14 mouse cellular contexts compared by ENCODE assay signal in genomic region chr13:84056998-84057397, GRCm38 (mm10).
DNase-seq lines count a peak whose midpoint lies in the region; ATAC-seq lines count a peak whose summit lies in the region.
"Had no signal": no experiment of that assay in that cellular context is flagged by ENCODE, and none has a peak within 500 bp of the region (broad histone marks: within the 10 kb centered on the region; RNA-seq: fewer than 3 reads in every experiment).

No protein-coding gene starts in this region.

- H3K27me3 ChIP-seq in forebrain, embryonic 16.5 days (replicated peaks; ENCODE audit: control insufficient read depth, insufficient read depth, low read length): no peaks in the 10 kb centered on the region
- H3K27me3 ChIP-seq in midbrain, embryonic 12.5 days: no peaks in the 10 kb centered on the region
- peaks cover 8% of the 10 kb centered on the region; the same call in 1 of the 2 replicates for H3K27me3 ChIP-seq in liver, embryonic 11.5 days (replicated peaks; ENCODE audit: control insufficient read depth, insufficient read depth, low read length)
- H3K27me3 ChIP-seq: embryonic facial prominence, embryonic 15.5 days; limb, embryonic 15.5 days had no signal

- H3K36me3 ChIP-seq in forebrain, embryonic 16.5 days (ENCODE audit: control insufficient read depth, insufficient read depth): no peaks in the 10 kb centered on the region
- H3K36me3 ChIP-seq in midbrain, embryonic 12.5 days: no peaks in the 10 kb centered on the region
- no peaks in the 10 kb centered on the region for H3K36me3 ChIP-seq in liver, embryonic 11.5 days (ENCODE audit: control insufficient read depth, insufficient read depth, low read length)
- H3K36me3 ChIP-seq: embryonic facial prominence, embryonic 15.5 days; G1E; limb, embryonic 15.5 days had no signal

- peak overlapping the region; percentile 27 for H3K9ac ChIP-seq in forebrain, embryonic 16.5 days (replicated peaks; ENCODE audit: low read depth, low read length)
- no peak overlapping the region for H3K9ac ChIP-seq in midbrain, embryonic 12.5 days (replicated peaks)
- H3K9ac ChIP-seq in liver, embryonic 11.5 days (ENCODE audit: low read depth, low read length): no peak overlapping the region
- H3K9ac ChIP-seq: embryonic facial prominence, embryonic 15.5 days; limb, embryonic 15.5 days had no signal

- H3K27ac ChIP-seq in forebrain, embryonic 16.5 days (ENCODE audit: low read length): peak overlapping the region; percentile 94
- peak overlapping the region; percentile 88 for H3K27ac ChIP-seq in midbrain, embryonic 12.5 days (replicated peaks)
- H3K27ac ChIP-seq in liver, embryonic 11.5 days (ENCODE audit: low read depth, low read length): no peak overlapping the region
- H3K27ac ChIP-seq: embryonic facial prominence, embryonic 15.5 days; limb, embryonic 15.5 days had no signal

- no peak overlapping the region for H3K4me3 ChIP-seq in forebrain, embryonic 16.5 days (replicated peaks; ENCODE audit: low read length)
- no peak overlapping the region for H3K4me3 ChIP-seq in midbrain, embryonic 12.5 days
- H3K4me3 ChIP-seq in liver, embryonic 11.5 days (ENCODE audit: low read depth, low read length): no peak overlapping the region
- H3K4me3 ChIP-seq: embryonic facial prominence, embryonic 15.5 days; limb, embryonic 15.5 days had no signal

- 4% methylated on average over 5 of the region's 5 CpGs for WGBS in forebrain, embryonic 16.5 days
- 18% methylated on average over 5 of the region's 5 CpGs for WGBS in midbrain, embryonic 12.5 days
- WGBS in liver, embryonic 11.5 days: 86% methylated on average over 5 of the region's 5 CpGs

- peak overlapping the region; percentile 44 for H3K4me2 ChIP-seq in forebrain, embryonic 16.5 days (ENCODE audit: low read length)
- H3K4me2 ChIP-seq in midbrain, embryonic 12.5 days (replicated peaks): peak overlapping the region; percentile 9; the same call in 1 of the 2 replicates
- H3K4me2 ChIP-seq in liver, embryonic 11.5 days: no peak overlapping the region
- H3K4me2 ChIP-seq: embryonic facial prominence, embryonic 15.5 days; limb, embryonic 15.5 days had no signal

- ATAC-seq in forebrain, embryonic 16.5 days: peak; percentile 68
- peak; percentile 42 for ATAC-seq in midbrain, embryonic 12.5 days (ENCODE audit: low FRiP score, low read depth)
- ATAC-seq in liver, embryonic 11.5 days (replicated peaks; ENCODE audit: low FRiP score): no peak
- ATAC-seq: activated CD4-positive, CD25-positive, alpha-beta regulatory T cell, adult 4 months had no signal

- peak; percentile 48 for DNase-seq in embryo, embryonic 10.5 days (ENCODE audit: low spot score)
- no peak for DNase-seq in embryo, embryonic 9.5 days (ENCODE audit: extremely low spot score)
- DNase-seq in cerebellum, adult 9-10 months: peak; percentile 52
- DNase-seq in right cerebral cortex, adult 18-20 months: no peak
- no peak for DNase-seq in liver, embryonic 11.5 days (ENCODE audit: low spot score)
- DNase-seq in heart, adult 9 months (ENCODE audit: low spot score in 2 of 2): no peak
- DNase-seq: kidney, adult 18-20 months; spleen, adult 18-20 months had no signal

- H3K4me1 ChIP-seq in forebrain, embryonic 16.5 days (replicated peaks; ENCODE audit: control insufficient read depth, insufficient read depth, low read length): peaks cover 34% of the 10 kb centered on the region
- H3K4me1 ChIP-seq in midbrain, embryonic 12.5 days: peaks cover 52% of the 10 kb centered on the region
- H3K4me1 ChIP-seq in liver, embryonic 11.5 days (replicated peaks; ENCODE audit: control insufficient read depth, insufficient read depth, low read length): no peaks in the 10 kb centered on the region
- H3K4me1 ChIP-seq: embryonic facial prominence, embryonic 15.5 days; limb, embryonic 15.5 days had no signal

- no peaks in the 10 kb centered on the region for H3K9me3 ChIP-seq in forebrain, embryonic 16.5 days (ENCODE audit: control insufficient read depth, low read length)
- H3K9me3 ChIP-seq in midbrain, embryonic 12.5 days: no peaks in the 10 kb centered on the region
- H3K9me3 ChIP-seq in liver, embryonic 11.5 days (ENCODE audit: control insufficient read depth, low read length): no peaks in the 10 kb centered on the region
- H3K9me3 ChIP-seq: embryonic facial prominence, embryonic 15.5 days; G1E; limb, embryonic 15.5 days had no signal

Comparison
In these comparisons a context has a peak if more than half of its experiments do, and no peak if none do; other contexts are left out.
1. DNase-seq: peak in embryo, embryonic 10.5 days (single experiment) and cerebellum, adult 9-10 months (single experiment); none in embryo, embryonic 9.5 days (single experiment), right cerebral cortex, adult 18-20 months (single experiment), liver, embryonic 11.5 days (single experiment) and heart, adult 9 months (0 of 2).